In genomic region chr12:112999569-113000293, GRCm38 (mm10) we compare ENCODE assay signal across 8 mouse cellular contexts. TPM values are rescaled to one million over a fixed set of nuclear protein-coding genes. Genes with fewer than 3 reads are reported as not detected.
DNase-seq lines count a peak whose midpoint lies in the region; ATAC-seq and TF ChIP-seq lines count a peak whose summit lies in the region.

No protein-coding gene starts in this region.

- ATAC-seq in forebrain, embryonic 14.5 days, result no peak
- ATAC-seq in liver, embryonic 14.5 days (ENCODE audit: insufficient read depth), result no peak
- no peak for ATAC-seq in stomach, embryonic 16.5 days (ENCODE audit: insufficient read depth, low FRiP score)

- no peaks in the 10 kb centered on the region for H3K9me3 ChIP-seq in forebrain, embryonic 14.5 days (replicated peaks; ENCODE audit: control insufficient read depth, low read length)
- no peaks in the 10 kb centered on the region for H3K9me3 ChIP-seq in liver, embryonic 14.5 days (ENCODE audit: control insufficient read depth, low read length)
- no peaks in the 10 kb centered on the region for H3K9me3 ChIP-seq in stomach, embryonic 16.5 days (replicated peaks; ENCODE audit: control insufficient read depth, low read length)

- WGBS in forebrain, embryonic 14.5 days, result 1% methylated on average over 55 of the region's 56 CpGs
- under 1% methylated on average over 56 of the region's 56 CpGs for WGBS in liver, embryonic 14.5 days (ENCODE audit: insufficient replicate concordance)
- under 1% methylated on average over 56 of the region's 56 CpGs for WGBS in stomach, embryonic 16.5 days

- no peak; the same call in 1 of the 2 replicates for TF ChIP-seq CTCF in liver, embryonic 14.5 days (IDR thresholded peaks at IDR 0.05; ENCODE audit: low read depth)

- H3K4me2 ChIP-seq in forebrain, embryonic 14.5 days (ENCODE audit: low read length), result peak overlapping the region; percentile 87
- peak overlapping the region; percentile 96 for H3K4me2 ChIP-seq in liver, embryonic 14.5 days (ENCODE audit: low read depth)
- H3K4me2 ChIP-seq in stomach, embryonic 16.5 days (ENCODE audit: low read depth, low read length), result peak overlapping the region; percentile 88

- H3K4me1 ChIP-seq in forebrain, embryonic 14.5 days (ENCODE audit: control insufficient read depth, insufficient read depth, low read length), result peaks cover 19% of the 10 kb centered on the region
- H3K4me1 ChIP-seq in liver, embryonic 14.5 days (replicated peaks; ENCODE audit: control insufficient read depth in 2 of 2, insufficient read depth in 2 of 2, low read length in 1 of 2), result peaks cover 14 to 17% of the 10 kb centered on the region in 2 experiments
- peaks cover 16% of the 10 kb centered on the region for H3K4me1 ChIP-seq in stomach, embryonic 16.5 days (ENCODE audit: control insufficient read depth, insufficient read depth, low read length)

- peak; percentile 40 for DNase-seq in layer of hippocampus, adult 9-11 months
- DNase-seq in layer of hippocampus, postnatal 10 days (ENCODE audit: low spot score in 2 of 2), result no peak
- DNase-seq in brain, adult 2 months (ENCODE audit: low read depth, low spot score), result peak; percentile 25
- DNase-seq in forebrain, embryonic 14.5 days (ENCODE audit: low spot score), result no peak
- DNase-seq in liver, embryonic 14.5 days (ENCODE audit: low read depth in 3 of 3, low spot score in 3 of 3), result no peak
- no peak for DNase-seq in yolk sac, embryonic 10.5 days (ENCODE audit: low spot score)
- DNase-seq in frontal cortex, adult 2 months (ENCODE audit: extremely low spot score in 1 of 2, low spot score in 1 of 2), result no peak

- H3K27me3 ChIP-seq in forebrain, embryonic 14.5 days (replicated peaks; ENCODE audit: control insufficient read depth, insufficient read depth, low read length), result no peaks in the 10 kb centered on the region
- H3K27me3 ChIP-seq in liver, embryonic 14.5 days (ENCODE audit: control insufficient read depth, insufficient read depth, low read length), result no peaks in the 10 kb centered on the region
- H3K27me3 ChIP-seq in stomach, embryonic 16.5 days (ENCODE audit: control insufficient read depth, insufficient read depth, low read length), result no peaks in the 10 kb centered on the region

- H3K36me3 ChIP-seq in forebrain, embryonic 14.5 days (ENCODE audit: control insufficient read depth, insufficient read depth, low read length), result peaks cover 8% of the 10 kb centered on the region
- H3K36me3 ChIP-seq in liver, embryonic 14.5 days (replicated peaks; ENCODE audit: control insufficient read depth, insufficient read depth, low read depth), result no peaks in the 10 kb centered on the region; the same call in 1 of the 2 replicates
- H3K36me3 ChIP-seq in stomach, embryonic 16.5 days (ENCODE audit: control insufficient read depth, insufficient read depth, low read length), result 0 out of 2 replicates have a peak, but pooled peaks cover 5% of the 10 kb centered on the region

- no peak for TF ChIP-seq EP300 in liver, embryonic 14.5 days (IDR thresholded peaks at IDR 0.05; ENCODE audit: low read depth)

- H3K9ac ChIP-seq in forebrain, embryonic 14.5 days (ENCODE audit: low read length), result peak overlapping the region; percentile 92
- H3K9ac ChIP-seq in liver, embryonic 14.5 days (replicated peaks), result peak overlapping the region; percentile 83
- H3K9ac ChIP-seq in stomach, embryonic 16.5 days (ENCODE audit: low read length), result peak overlapping the region; percentile 97

- peak overlapping the region; percentile 86 for H3K27ac ChIP-seq in forebrain, embryonic 14.5 days (ENCODE audit: low read depth, low read length)
- peak overlapping the region; percentile 89 for H3K27ac ChIP-seq in liver, embryonic 14.5 days
- peak overlapping the region; percentile 97 for H3K27ac ChIP-seq in stomach, embryonic 16.5 days (ENCODE audit: low read length)

- peak overlapping the region; percentile 93 for H3K4me3 ChIP-seq in forebrain, embryonic 14.5 days (ENCODE audit: low read depth, low read length)
- H3K4me3 ChIP-seq in liver, embryonic 14.5 days (ENCODE audit: insufficient read depth in 1 of 2, low read depth in 2 of 2, low read length in 2 of 2), result peak overlapping the region; percentile 76 to 78
- H3K4me3 ChIP-seq in stomach, embryonic 16.5 days (replicated peaks; ENCODE audit: low read length), result peak overlapping the region; percentile 94

RNA-seq across cellular contexts. Expression of gene Brf1, which starts 0.8 kb away (rescaled TPM):
- 10 to 100 TPM; 55.7 to 66.6 TPM for total RNA-seq in layer of hippocampus, postnatal 10 days (2021)
- 43.0 and 51.0 TPM in 2 replicates for polyA plus RNA-seq in forebrain, embryonic 14.5 days (2014; fragmentation: Nextera tagmentation; extraction: Ambion mirVana)
- polyA plus RNA-seq in liver, embryonic 14.5 days (2012; rRNA removed), result 21.5 and 32.0 TPM in 2 replicates
- polyA plus RNA-seq in liver, embryonic 14.5 days (2014; fragmentation: Nextera tagmentation; extraction: Ambion mirVana), result 19.5 and 22.5 TPM in 2 replicates
- polyA plus RNA-seq in stomach, embryonic 16.5 days (2015; fragmentation: Nextera tagmentation; extraction: Ambion mirVana), result 50.3 and 53.9 TPM in 2 replicates
- polyA plus RNA-seq in frontal cortex, adult 2 months (2012; rRNA removed), result 46.5 and 51.5 TPM in 2 replicates

RNA-seq across cellular contexts. Expression of gene Pacs2, which starts 14.6 kb away (rescaled TPM):
- 100 to 1,000 TPM; 129 to 132 TPM for total RNA-seq in layer of hippocampus, postnatal 10 days (2021)
- polyA plus RNA-seq in forebrain, embryonic 14.5 days (2014; fragmentation: Nextera tagmentation; extraction: Ambion mirVana), result 16.1 and 21.6 TPM in 2 replicates
- polyA plus RNA-seq in liver, embryonic 14.5 days (2012; rRNA removed), result 9.1 and 11.7 TPM in 2 replicates
- 3.7 and 5.4 TPM in 2 replicates for polyA plus RNA-seq in liver, embryonic 14.5 days (2014; fragmentation: Nextera tagmentation; extraction: Ambion mirVana)
- 9.7 and 11.2 TPM in 2 replicates for polyA plus RNA-seq in stomach, embryonic 16.5 days (2015; fragmentation: Nextera tagmentation; extraction: Ambion mirVana)
- polyA plus RNA-seq in frontal cortex, adult 2 months (2012; rRNA removed), result 70.3 and 72.3 TPM in 2 replicates

RNA-seq across cellular contexts. Expression of gene Btbd6, which starts 23.4 kb away (rescaled TPM):
- total RNA-seq in layer of hippocampus, postnatal 10 days (2021), result 10 to 100 TPM; 52.1 to 57.5 TPM
- polyA plus RNA-seq in forebrain, embryonic 14.5 days (2014; fragmentation: Nextera tagmentation; extraction: Ambion mirVana), result 35.0 and 37.5 TPM in 2 replicates
- polyA plus RNA-seq in liver, embryonic 14.5 days (2012; rRNA removed), result 4.1 and 5.5 TPM in 2 replicates
- 3.3 and 4.6 TPM in 2 replicates for polyA plus RNA-seq in liver, embryonic 14.5 days (2014; fragmentation: Nextera tagmentation; extraction: Ambion mirVana)
- 16.2 and 20.6 TPM in 2 replicates for polyA plus RNA-seq in stomach, embryonic 16.5 days (2015; fragmentation: Nextera tagmentation; extraction: Ambion mirVana)
- 70.7 and 75.5 TPM in 2 replicates for polyA plus RNA-seq in frontal cortex, adult 2 months (2012; rRNA removed)

RNA-seq across cellular contexts. Expression of gene Nudt14, which starts 57.8 kb away (rescaled TPM):
- total RNA-seq in layer of hippocampus, postnatal 10 days (2021), result 10 to 100 TPM; 11.6 to 13.8 TPM
- 62.8 and 75.9 TPM in 2 replicates for polyA plus RNA-seq in forebrain, embryonic 14.5 days (2014; fragmentation: Nextera tagmentation; extraction: Ambion mirVana)
- polyA plus RNA-seq in liver, embryonic 14.5 days (2012; rRNA removed), result 6.3 and 7.5 TPM in 2 replicates
- 16.9 and 18.4 TPM in 2 replicates for polyA plus RNA-seq in liver, embryonic 14.5 days (2014; fragmentation: Nextera tagmentation; extraction: Ambion mirVana)
- 80.2 and 81.9 TPM in 2 replicates for polyA plus RNA-seq in stomach, embryonic 16.5 days (2015; fragmentation: Nextera tagmentation; extraction: Ambion mirVana)
- polyA plus RNA-seq in frontal cortex, adult 2 months (2012; rRNA removed), result 19.0 and 22.4 TPM in 2 replicates

Comparison
In these comparisons a context has a peak if more than half of its experiments do, and no peak if none do; other contexts are left out.
1. DNase-seq: peak in layer of hippocampus, adult 9-11 months (single experiment) and brain, adult 2 months (single experiment); none in layer of hippocampus, postnatal 10 days (0 of 2), forebrain, embryonic 14.5 days (single experiment), liver, embryonic 14.5 days (0 of 3), yolk sac, embryonic 10.5 days (single experiment) and frontal cortex, adult 2 months (0 of 2).
2. Peak in every context shown above with its lines, with median percentiles within 50 percentile points of each other: H3K27ac ChIP-seq, H3K4me2 ChIP-seq, H3K4me3 ChIP-seq and H3K9ac ChIP-seq.